Mouse (Mus musculus): ENCODE results near the gene Klhl32.
"Not testable (repeated sequence)": the region's sequence is repeated elsewhere in the genome, so short reads cannot be mapped to it uniquely, and the experiment has no call there.

Gene Klhl32

GRCm38 (mm10) chr4:24793726-24794345 is 57.1 kb downstream of the Klhl32 start:
- DNase-seq: no peak

DNA sequence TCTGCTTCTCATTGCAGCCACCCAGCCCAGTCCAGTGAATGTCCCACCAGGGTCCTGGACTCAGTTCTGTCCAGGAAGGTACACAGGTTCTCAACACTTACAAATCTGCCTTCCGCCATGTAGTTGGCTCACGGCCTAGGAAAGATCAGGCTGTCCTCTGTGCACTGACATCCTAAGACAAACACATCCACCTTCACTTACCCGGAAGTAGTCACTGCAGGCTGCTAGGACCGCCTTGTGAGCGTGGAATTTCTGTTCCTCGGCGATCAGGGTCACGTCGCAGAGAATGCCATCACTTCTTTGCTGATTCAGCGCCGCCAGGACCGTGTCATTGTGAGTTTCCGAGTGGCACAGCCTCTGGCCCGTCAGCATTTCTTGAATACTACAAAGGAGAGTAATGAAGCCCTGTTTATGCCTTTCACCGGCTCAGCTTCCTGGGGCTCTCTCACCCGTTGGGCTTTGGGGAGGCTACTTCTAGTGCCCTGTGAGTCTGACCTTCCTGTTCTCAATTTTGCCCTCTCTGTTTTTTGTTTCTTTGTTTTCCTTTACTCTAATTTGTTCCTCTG is 58.4 kb downstream of the Klhl32 start:
- peak in 1 of 2 experiments; percentile 4 for DNase-seq

DNA sequence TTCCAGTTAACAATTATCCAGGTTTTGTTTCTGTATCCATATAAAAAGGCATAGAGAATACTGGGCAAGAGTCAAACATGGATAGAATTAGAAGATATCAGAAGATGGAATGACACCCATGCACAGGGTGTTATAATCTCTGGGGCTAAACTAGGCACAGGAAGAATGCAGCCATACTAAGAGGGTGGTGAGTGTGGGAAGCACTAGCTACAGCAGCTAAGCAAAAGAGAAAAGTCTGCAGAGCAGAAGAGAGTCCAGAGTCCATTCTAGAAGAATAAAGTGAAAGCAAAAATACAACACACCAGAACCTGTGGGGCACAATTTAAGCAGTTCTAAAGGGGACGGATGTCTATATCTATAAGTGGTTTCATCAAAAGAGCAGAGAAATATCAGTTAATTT is 61.6 kb downstream of the Klhl32 start:
- DNase-seq: no peak

GRCm38 (mm10) chr4:24785757-24786532 is 65.0 kb downstream of the Klhl32 start:
- no peak for DNase-seq

DNA sequence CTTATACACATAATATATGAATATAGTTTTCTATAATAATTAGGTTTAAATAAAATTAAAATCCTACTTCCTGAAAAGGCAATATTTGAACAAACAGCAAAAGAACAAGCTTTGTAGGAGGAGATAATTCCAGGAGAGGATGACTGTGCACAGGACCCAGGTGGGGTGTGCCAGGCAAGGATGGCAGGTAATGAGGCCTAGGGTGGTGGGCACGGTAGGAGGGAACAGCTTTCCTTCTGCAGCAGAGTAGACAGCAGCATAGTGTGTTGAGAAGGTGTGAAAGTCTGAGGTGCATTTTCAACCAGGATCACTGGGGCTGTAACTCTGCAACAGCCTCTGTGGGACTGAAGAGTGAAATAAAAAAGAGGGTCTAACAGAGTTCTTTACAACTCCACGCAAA is 85.0 kb downstream of the Klhl32 start:
- DNase-seq: no peak

DNA sequence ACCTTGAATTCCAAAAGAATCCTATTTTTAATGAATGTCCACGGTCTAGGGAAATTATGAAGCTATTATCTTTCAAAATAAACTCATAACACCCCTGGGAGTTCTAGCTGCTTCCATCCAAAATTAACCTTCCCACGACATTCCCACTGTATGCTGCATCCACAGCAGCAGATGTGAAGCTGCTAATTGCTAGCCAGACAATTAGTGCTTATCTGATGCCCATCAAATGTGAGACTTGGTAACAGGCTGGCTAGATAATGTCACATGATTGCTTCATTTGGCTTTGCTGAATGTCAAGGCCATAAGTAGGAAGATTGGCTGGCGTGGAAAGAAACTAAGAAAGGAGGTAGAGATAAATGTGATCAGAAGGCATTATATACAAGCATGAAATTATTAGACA is 85.5 kb downstream of the Klhl32 start:
- no peak for DNase-seq

GRCm38 (mm10) chr4:24764558-24764957 is 86.4 kb downstream of the Klhl32 start:
- no peak for DNase-seq

DNA sequence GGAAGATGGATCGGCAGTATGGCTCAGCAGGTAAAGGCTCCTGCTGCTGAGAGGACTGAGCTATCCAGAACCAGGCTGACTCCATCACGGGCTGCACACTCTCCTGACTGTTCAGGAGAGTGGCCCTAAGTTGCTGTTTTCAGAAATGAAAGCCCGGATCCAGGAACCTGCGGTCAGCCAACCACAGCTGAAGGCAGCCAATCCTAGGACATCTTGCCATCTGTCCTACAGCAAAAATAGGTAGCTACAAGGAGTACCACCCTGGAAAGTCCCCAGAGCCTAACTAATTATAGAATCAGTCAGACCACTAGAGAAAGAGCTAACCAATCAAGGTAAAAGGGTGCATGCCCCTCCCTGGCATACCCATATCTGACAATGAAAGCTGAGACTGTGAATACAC is 87.5 kb downstream of the Klhl32 start:
- DNase-seq: peak in 1 of 2 experiments; percentile 8

GRCm38 (mm10) chr4:24758954-24759353 is 92.0 kb downstream of the Klhl32 start:
- DNase-seq: no peak

DNA sequence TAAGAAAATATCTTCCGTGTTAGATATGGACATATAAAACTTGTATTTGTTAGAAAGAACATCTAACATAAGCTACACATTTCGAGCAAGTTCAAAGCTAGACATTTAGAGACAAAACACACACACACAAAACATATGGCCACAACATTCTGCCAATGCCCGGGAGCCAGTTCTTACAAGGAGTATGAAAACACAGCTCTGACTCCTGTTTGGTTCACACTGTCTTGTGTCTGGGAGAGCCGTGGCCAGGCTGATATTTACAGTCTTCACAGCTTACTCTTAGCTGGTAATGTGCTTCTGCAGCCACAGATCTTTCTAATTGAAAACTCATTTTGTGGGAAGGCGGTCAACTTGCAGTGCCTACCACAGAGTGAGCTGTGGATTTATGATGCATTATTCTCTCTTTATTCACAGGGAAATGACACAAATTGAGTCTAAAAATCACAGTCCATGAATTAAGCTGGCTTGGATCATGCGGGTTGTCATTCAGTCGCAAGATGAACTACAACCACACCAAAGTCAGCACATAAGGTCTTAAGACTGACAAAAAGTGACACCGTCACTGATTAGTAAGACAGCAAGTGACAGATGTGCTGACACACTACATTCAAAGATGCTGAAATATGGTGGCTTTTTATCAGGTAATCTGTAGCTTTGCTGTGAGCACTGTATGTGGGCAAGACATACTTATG is 98.3 kb downstream of the Klhl32 start:
- no peak for DNase-seq

DNA sequence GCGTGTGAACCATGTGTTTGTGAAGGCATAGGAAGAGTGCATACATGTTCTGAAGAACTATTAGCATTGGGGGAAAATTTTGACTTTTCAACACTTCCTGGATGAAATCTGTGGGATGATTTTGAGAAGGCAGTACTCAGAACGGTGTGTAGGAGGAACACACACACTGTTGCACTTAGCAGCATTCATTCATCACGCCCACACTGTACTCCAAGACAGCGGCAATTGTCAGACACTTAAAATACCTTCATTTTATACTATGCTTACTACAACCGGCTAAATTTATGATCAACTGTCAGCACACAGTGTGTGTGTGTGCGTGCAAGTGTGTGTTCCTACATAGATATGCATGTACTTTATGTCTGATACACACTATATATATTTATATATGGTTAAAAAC is 113.8 kb downstream of the Klhl32 start:
- DNase-seq: no peak

- peak; percentile 80 for DNase-seq
Measured at GRCm38 (mm10) chr4:24720834-24721233, 130.1 kb downstream of the Klhl32 start.

DNA sequence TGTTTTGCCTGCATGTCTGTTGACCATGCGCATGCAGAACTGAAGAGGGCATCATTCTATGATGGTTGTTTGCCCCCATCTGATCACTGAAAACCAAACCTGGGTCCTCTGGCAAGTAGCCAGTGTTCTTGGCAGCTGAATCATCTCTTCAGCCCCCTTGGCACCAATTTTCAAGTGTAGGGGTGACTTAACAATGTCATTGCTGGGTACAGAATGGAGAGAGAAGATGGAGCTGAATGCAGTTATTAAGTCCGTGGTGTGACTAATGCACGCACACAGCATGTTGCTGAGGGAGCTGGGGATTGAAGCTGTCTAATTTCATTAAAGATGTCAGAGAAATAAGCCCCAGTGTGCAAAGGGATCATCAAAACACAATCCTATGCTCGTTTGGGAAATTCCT is 135.4 kb downstream of the Klhl32 start:
- peak; percentile 13 to 19 for DNase-seq

DNA sequence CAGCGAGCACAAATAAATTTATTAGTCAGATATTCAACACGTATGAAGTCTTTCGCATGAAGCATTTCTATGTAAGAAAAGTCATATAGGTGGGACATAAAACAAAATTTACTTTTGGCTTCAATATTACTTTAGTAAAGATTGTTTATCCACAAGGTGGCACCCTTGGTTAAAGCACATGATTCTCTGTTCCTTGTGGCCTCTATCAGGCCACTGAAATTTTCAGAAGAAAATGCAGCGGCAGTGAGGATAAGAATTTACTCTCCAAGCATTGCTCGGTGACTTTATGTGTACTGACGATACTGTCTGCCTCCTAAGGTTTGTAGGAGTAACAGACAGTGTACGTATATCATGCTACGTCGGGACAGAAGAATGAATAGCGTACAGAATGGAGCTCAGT is 136.6 kb downstream of the Klhl32 start:
- DNase-seq: peak; percentile 10 to 18

DNA sequence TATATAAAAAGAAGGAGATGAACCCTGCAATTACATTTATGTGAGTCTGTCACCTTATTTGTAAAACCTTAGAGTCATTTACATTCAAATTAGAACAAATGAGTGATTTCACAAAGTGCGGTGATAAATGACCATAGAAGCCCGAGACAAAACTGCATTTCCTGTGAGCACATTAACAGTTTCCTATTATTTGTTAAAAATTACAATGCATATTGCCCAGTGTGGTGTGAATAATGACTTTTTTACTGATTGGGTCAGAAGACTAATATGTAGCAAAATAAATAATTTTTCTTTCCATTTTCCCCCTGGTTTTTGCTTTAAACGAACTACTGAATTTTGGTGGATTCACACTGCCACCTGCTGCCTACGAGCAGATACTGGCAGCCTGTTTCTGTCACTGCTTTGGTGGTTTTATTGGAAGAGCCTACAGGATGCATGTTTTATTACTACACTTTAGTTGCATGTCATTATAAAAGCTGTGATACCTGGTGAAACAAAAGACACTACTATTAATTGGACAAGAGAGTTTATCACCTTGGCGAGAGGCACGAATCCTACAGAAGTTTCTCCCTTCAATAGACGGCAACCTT is 152.3 kb downstream of the Klhl32 start:
- DNase-seq: peak; percentile 54 to 56

DNA sequence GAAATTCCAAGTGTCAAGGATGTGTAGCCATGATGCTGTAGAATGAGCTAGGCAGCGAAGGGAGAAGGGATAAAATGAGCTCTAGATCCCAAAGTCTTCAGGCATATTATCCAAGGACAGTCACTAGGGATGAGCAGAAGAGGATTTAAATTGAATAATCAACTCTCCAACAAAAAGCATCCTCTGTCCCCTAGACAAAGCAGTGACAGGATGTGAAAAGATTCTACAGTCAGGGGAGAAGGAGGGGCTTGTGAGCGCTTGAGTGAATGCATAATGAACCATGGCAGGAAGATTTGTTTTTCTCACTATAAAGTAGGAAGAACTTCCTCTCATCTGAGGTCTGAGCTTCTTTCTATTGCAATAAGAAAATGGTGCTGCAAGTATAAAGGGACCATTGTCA is 170.8 kb downstream of the Klhl32 start:
- DNase-seq: no peak

DNA sequence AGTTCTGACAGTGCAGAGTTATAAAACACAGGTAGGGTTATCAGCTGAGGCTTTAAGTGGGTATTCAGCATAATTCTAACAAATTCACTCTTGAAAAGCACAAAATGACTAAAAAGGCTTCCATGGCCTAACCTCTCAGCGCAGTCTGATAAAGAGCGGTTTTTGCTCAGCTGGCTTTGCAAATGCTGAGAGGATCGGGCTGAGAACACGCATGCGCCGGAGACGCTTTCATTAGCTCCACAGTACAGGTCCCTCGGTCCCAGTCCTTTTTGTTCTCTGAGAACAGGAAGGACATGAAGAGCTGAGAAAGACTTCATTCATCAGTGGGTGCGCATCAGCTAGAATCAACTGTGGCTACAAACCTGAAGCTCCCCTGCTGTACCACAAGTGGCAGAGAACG is 180.9 kb downstream of the Klhl32 start:
- no peak for DNase-seq

GRCm38 (mm10) chr4:24659218-24659617 is 191.7 kb downstream of the Klhl32 start:
- no peak for DNase-seq

DNA sequence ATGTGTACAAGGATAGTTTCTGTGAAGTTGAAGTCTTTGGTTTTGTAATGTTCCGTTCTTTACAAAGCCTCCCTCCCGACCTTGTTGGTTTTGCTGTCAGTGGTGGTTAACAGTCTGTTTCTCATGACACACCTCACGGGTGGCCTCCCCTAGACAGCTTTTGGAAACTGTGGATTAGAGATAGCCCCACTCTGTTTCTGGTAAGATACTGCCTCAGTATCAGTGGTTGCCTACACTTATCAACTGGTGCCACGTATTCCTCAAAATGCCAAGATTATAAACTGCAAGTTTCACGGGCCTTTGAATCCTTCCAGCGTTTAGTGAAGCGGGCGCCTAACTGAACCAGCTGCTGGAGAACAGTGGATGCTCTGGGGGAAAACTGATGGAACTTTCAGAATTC is 206.2 kb downstream of the Klhl32 start:
- DNase-seq: not testable (repeated sequence)

- DNase-seq: peak; percentile 30 to 33
Measured at GRCm38 (mm10) chr4:24642306-24642705, 208.6 kb downstream of the Klhl32 start.

- DNase-seq: peak; percentile 52 to 74
Measured at GRCm38 (mm10) chr4:24631177-24631911, 219.6 kb downstream of the Klhl32 start.

GRCm38 (mm10) chr4:24630430-24630829 is 220.5 kb downstream of the Klhl32 start:
- no peak for DNase-seq

Measured in cerebellum, postnatal 14 days (tissue).